Mouse (Mus musculus): ENCODE measurements around the gene Naga. TPM values are rescaled to one million over a fixed set of nuclear protein-coding genes. Genes with fewer than 3 reads are reported as not detected.

Naga gene
- polyA plus RNA-seq, 1 experiment from 2014 or later = 42.2 TPM

DNA sequence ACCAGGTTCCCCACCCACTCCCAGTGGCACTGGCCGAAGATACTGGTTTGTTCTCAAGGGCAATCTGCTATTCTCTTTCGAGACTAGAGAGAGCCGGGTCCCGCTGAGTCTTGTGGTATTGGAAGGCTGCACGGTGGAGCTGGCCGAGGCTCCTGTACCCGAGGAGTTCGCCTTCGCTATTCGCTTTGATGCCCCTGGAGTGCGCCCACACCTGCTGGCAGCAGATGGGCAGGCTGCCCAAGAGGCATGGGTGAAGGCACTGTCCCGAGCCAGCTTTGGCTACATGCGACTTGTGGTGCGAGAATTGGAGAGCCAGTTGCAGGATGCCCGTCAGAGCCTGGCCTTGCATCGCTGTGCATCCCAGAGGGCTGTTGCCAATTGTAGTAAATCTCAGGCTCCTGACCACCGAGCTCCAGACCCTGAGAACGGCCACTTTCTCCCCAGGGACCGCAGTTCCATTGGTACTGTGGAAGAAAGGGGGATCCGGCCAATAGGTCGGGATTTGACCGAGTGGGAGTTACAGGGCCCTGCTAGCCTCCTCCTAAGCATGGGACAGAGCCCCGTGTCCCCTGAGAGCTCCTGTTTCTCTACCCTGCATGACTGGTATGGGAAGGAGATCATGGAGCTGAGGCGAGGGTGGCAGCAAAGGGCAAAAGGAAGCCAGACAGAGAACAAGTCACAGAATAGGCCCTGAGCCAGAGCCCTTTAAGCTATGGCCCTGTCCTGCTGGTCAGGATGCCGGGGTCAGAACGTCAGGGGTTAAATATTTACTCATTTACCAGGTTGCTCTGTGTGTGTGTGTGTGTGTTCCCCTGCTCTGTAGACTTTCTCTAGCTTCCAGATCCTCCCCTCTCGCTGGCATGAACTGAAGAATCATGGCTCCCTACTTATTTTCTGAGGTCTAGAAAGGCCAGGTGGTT is 4.9 kb upstream of the Naga start:
- no peak for ATAC-seq (ENCODE audit: extremely low read depth, insufficient number of reproducible peaks, low FRiP score, low TSS enrichment)
- Histone ChIP-seq H3K27ac (replicated peaks) (peak overlapping the region; percentile 89), H3K9ac (peak overlapping the region; percentile 42; the same call in 1 of the 2 replicates), H3K9me3 (no peaks in the 10 kb centered on the region), H3K36me3 (peaks cover 18% of the 10 kb centered on the region), H3K4me3 (peak overlapping the region; percentile 8; the same call in 1 of the 2 replicates), H3K4me1 (peaks cover 59% of the 10 kb centered on the region), H3K4me2 (peak overlapping the region; percentile 93), H3K27me3 (replicated peaks) (no peaks in the 10 kb centered on the region)
- 87% methylated on average over 27 of the region's 27 CpGs for WGBS

GRCm38 (mm10) chr15:82342543-82342935 is 3.8 kb upstream of the Naga start:
- WGBS = 70% methylated on average over 5 of the region's 5 CpGs
- peak overlapping the region; percentile 53 for H3K4me3 ChIP-seq
- peak overlapping the region; percentile 93 for H3K4me2 ChIP-seq
- peak overlapping the region; percentile 87 for H3K9ac ChIP-seq
- no peak for ATAC-seq (ENCODE audit: extremely low read depth, insufficient number of reproducible peaks, low FRiP score, low TSS enrichment)
- peak overlapping the region; percentile 89 for H3K27ac ChIP-seq (replicated peaks)
- H3K9me3 ChIP-seq = no peaks in the 10 kb centered on the region
- H3K36me3 ChIP-seq = peaks cover 8% of the 10 kb centered on the region; the same call in 1 of the 2 replicates
- H3K27me3 ChIP-seq (replicated peaks) = no peaks in the 10 kb centered on the region
- peaks cover 56% of the 10 kb centered on the region for H3K4me1 ChIP-seq

- H3K9me3 ChIP-seq = no peaks in the 10 kb centered on the region
- 29% methylated on average over 15 of the region's 15 CpGs for WGBS
- H3K4me3 ChIP-seq = peak overlapping the region; percentile 53
- H3K4me1 ChIP-seq = peaks cover 56% of the 10 kb centered on the region
- H3K9ac ChIP-seq = peak overlapping the region; percentile 87
- peak overlapping the region; percentile 89 for H3K27ac ChIP-seq (replicated peaks)
- ATAC-seq (ENCODE audit: extremely low read depth, insufficient number of reproducible peaks, low FRiP score, low TSS enrichment) = peak; percentile 7; the same call in 1 of the 2 replicates
- H3K27me3 ChIP-seq (replicated peaks) = no peaks in the 10 kb centered on the region
- H3K4me2 ChIP-seq = peak overlapping the region; percentile 93
- H3K36me3 ChIP-seq = peaks cover 5% of the 10 kb centered on the region; the same call in 1 of the 2 replicates
These were observed 3.2 kb upstream of the Naga start for GRCm38 (mm10) chr15:82341675-82342542.

- no peaks in the 10 kb centered on the region for H3K9me3 ChIP-seq
- peak overlapping the region; percentile 53 for H3K4me3 ChIP-seq
- under 1% methylated on average over 39 of the region's 40 CpGs for WGBS
- peaks cover 52% of the 10 kb centered on the region for H3K4me1 ChIP-seq
- H3K36me3 ChIP-seq = peaks cover 13% of the 10 kb centered on the region
- peak; percentile 43 for ATAC-seq (ENCODE audit: extremely low read depth, insufficient number of reproducible peaks, low FRiP score, low TSS enrichment)
- peak overlapping the region; percentile 93 for H3K4me2 ChIP-seq
- H3K9ac ChIP-seq = peak overlapping the region; percentile 87
- no peaks in the 10 kb centered on the region for H3K27me3 ChIP-seq (replicated peaks)
- H3K27ac ChIP-seq (replicated peaks) = peak overlapping the region; percentile 89
These were observed 2.3 kb upstream of the Naga start for GRCm38 (mm10) chr15:82341036-82341501.

GRCm38 (mm10) chr15:82340414-82341035 is 1.8 kb upstream of the Naga start:
- ATAC-seq (ENCODE audit: extremely low read depth, insufficient number of reproducible peaks, low FRiP score, low TSS enrichment) = no peak

GRCm38 (mm10) chr15:82339634-82340254 is 1.0 kb upstream of the Naga start:
- peaks cover 48% of the 10 kb centered on the region for H3K4me1 ChIP-seq
- 65% methylated on average over 8 of the region's 8 CpGs for WGBS
- ATAC-seq (ENCODE audit: extremely low read depth, insufficient number of reproducible peaks, low FRiP score, low TSS enrichment) = no peak
- H3K4me2 ChIP-seq = peak overlapping the region; percentile 93
- H3K4me3 ChIP-seq = peak overlapping the region; percentile 63; the same call in 1 of the 2 replicates
- H3K27ac ChIP-seq (replicated peaks) = peak overlapping the region; percentile 89
- H3K36me3 ChIP-seq = peaks cover 27% of the 10 kb centered on the region
- no peaks in the 10 kb centered on the region for H3K9me3 ChIP-seq
- peak overlapping the region; percentile 87; the same call in 1 of the 2 replicates for H3K9ac ChIP-seq
- no peaks in the 10 kb centered on the region for H3K27me3 ChIP-seq (replicated peaks)

More at GRCm38 (mm10) chr15:82340414-82341035, 1.8 kb upstream of the Naga start:
- peak overlapping the region; percentile 87 for H3K9ac ChIP-seq
- no peaks in the 10 kb centered on the region for H3K27me3 ChIP-seq (replicated peaks)
- peaks cover 52% of the 10 kb centered on the region for H3K4me1 ChIP-seq
- no peaks in the 10 kb centered on the region for H3K9me3 ChIP-seq
- H3K4me3 ChIP-seq = peak overlapping the region; percentile 53
- peak overlapping the region; percentile 93 for H3K4me2 ChIP-seq
- peaks cover 19% of the 10 kb centered on the region for H3K36me3 ChIP-seq
- WGBS = 26% methylated on average over 21 of the region's 21 CpGs
- H3K27ac ChIP-seq (replicated peaks) = peak overlapping the region; percentile 89

DNA sequence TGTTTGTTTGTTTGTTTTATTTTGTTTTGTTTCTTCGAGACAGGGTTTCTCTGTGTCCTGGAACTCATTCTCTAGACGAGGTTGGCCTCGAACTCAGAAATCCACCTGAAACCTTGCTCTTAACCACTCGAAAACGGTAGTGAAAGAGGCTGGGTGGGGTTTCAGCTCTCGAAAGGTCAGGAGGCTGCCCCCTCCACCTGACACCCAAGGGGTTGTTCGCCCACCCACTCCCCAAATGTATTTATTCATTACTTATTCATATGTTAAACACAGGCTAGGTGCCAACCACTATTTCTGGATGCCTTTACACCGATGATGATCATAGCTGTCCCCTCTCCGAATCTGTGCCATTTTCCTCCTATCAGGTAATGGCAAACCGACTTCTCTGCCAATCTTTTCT is 425 bp upstream of the Naga start:
- Histone ChIP-seq H3K4me2 (peak overlapping the region; percentile 93), H3K27ac (replicated peaks) (peak overlapping the region; percentile 89), H3K36me3 (peaks cover 33% of the 10 kb centered on the region), H3K4me1 (peaks cover 48% of the 10 kb centered on the region), H3K9me3 (no peaks in the 10 kb centered on the region), H3K4me3 (peak overlapping the region; percentile 63), H3K27me3 (replicated peaks) (no peaks in the 10 kb centered on the region), H3K9ac (peak overlapping the region; percentile 80)
- ATAC-seq (ENCODE audit: extremely low read depth, insufficient number of reproducible peaks, low FRiP score, low TSS enrichment) = no peak
- WGBS = 55% methylated on average over 10 of the region's 10 CpGs

DNA sequence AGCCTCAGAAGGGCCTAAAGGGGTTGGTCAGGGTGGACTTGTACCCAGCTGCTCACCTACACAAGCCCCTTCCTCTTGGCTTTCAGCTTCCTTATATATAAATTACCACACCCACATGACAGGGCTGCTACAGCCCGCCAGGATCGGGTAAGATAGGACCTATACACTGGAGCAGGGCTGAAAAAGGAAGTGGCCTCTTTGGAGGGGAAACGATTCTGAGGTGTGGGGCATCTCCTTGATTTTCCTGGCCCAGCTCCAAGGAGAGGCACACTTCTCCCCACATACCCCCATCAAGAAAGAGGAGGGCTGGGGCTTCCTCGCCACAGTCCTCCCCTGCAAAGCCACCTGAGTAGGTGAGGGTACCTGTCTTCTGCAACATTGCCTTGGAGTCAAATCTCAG is 850 bp downstream of the Naga start:
- H3K36me3 ChIP-seq = peaks cover 38% of the 10 kb centered on the region
- peak overlapping the region; percentile 66 for H3K27ac ChIP-seq (replicated peaks)
- H3K4me3 ChIP-seq = peak overlapping the region; percentile 63
- H3K9me3 ChIP-seq = no peaks in the 10 kb centered on the region
- peaks cover 48% of the 10 kb centered on the region for H3K4me1 ChIP-seq
- H3K4me2 ChIP-seq = peak overlapping the region; percentile 93
- H3K27me3 ChIP-seq (replicated peaks) = no peaks in the 10 kb centered on the region
- 14% methylated on average over 4 of the region's 4 CpGs for WGBS
- no peak for ATAC-seq (ENCODE audit: extremely low read depth, insufficient number of reproducible peaks, low FRiP score, low TSS enrichment)
- peak overlapping the region; percentile 80 for H3K9ac ChIP-seq

DNA sequence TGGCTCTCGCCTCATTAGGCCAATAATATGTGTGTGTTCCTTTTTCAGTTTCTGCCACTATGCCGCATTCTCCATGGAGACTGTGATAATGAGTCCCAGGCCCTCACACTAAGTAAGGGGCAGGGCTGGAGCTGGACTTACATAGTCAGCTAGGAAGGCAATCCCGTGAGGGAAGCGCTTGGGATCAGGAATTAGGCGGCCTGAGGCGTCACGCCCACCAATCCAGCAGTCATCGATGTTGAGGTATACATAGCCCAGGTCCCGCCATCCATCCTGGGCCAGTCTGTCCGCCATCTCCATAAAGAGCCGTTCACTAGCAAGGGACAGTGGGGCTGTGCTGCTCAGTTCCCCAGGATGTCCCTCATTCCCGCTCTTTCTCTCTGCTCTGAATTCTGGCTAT is 2.1 kb downstream of the Naga start:
- H3K9ac ChIP-seq = peak overlapping the region; percentile 80; the same call in 1 of the 2 replicates
- H3K36me3 ChIP-seq = peaks cover 49% of the 10 kb centered on the region
- WGBS = 84% methylated on average over 12 of the region's 12 CpGs
- no peak for ATAC-seq (ENCODE audit: extremely low read depth, insufficient number of reproducible peaks, low FRiP score, low TSS enrichment)
- H3K4me1 ChIP-seq = peaks cover 38% of the 10 kb centered on the region
- H3K4me2 ChIP-seq = peak overlapping the region; percentile 93
- H3K27me3 ChIP-seq (replicated peaks) = no peaks in the 10 kb centered on the region
- H3K9me3 ChIP-seq = no peaks in the 10 kb centered on the region
- H3K27ac ChIP-seq (replicated peaks) = no peak overlapping the region
- peak overlapping the region; percentile 63; the same call in 1 of the 2 replicates for H3K4me3 ChIP-seq

GRCm38 (mm10) chr15:82335194-82335593 is 3.5 kb downstream of the Naga start:
- no peak overlapping the region for H3K4me3 ChIP-seq
- no peak overlapping the region for H3K4me2 ChIP-seq
- no peak for ATAC-seq (ENCODE audit: extremely low read depth, insufficient number of reproducible peaks, low FRiP score, low TSS enrichment)
- H3K9ac ChIP-seq = no peak overlapping the region
- no peak overlapping the region for H3K27ac ChIP-seq (replicated peaks)
- peaks cover 24% of the 10 kb centered on the region for H3K4me1 ChIP-seq
- H3K9me3 ChIP-seq = no peaks in the 10 kb centered on the region
- WGBS = 94% methylated on average over 4 of the region's 4 CpGs
- H3K36me3 ChIP-seq = peaks cover 63% of the 10 kb centered on the region
- H3K27me3 ChIP-seq (replicated peaks) = no peaks in the 10 kb centered on the region

Data from heart, embryonic 13.5 days (tissue).